In the genomic region with DNA sequence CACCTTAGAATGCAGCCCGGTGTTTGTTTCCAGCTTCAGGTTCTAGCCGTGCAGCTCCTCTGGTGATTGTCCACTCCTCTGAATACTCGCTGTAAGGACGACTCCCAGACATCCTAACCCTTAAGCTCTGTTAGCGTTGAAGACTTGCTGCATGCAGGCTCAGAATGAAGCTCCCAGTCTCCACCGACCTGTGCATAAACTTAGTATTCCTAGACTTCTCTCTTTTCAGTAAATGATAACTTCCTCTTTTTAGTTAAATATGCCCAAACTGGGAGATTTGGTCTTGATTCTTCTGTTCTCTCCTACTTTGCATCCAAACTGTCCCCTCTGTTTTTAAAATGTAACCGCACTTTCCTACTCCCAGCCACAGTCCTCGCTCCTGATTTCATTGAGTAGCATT, we compare ENCODE assay signal across 25 mouse cellular contexts.
"Had no signal": no experiment of that assay in that cellular context is flagged by ENCODE, and none has a peak within 500 bp of the region (broad histone marks: within the 10 kb centered on the region; RNA-seq: fewer than 3 reads in every experiment).

No protein-coding gene starts in this region.

- H3K4me1 ChIP-seq: hindbrain, embryonic 10.5 days; hindbrain, embryonic 15.5 days; kidney, embryonic 15.5 days; limb, embryonic 15.5 days had no signal

- ATAC-seq: hindbrain, postnatal 0 days; intestine, embryonic 16.5 days; liver, embryonic 12.5 days had no signal

- H3K27me3 ChIP-seq: hindbrain, embryonic 12.5 days; hindbrain, embryonic 15.5 days; kidney, embryonic 15.5 days; limb, embryonic 13.5 days; limb, embryonic 15.5 days; liver, embryonic 12.5 days had no signal

- H3K36me3 ChIP-seq: kidney, embryonic 15.5 days; limb, embryonic 15.5 days; liver, embryonic 12.5 days had no signal

- H3K4me3 ChIP-seq: gastrocnemius, adult 2 months; heart, adult 2 months; hindbrain, embryonic 10.5 days; hindbrain, embryonic 12.5 days; hindbrain, embryonic 15.5 days; kidney, embryonic 15.5 days; layer of hippocampus, adult 2 months; left cerebral cortex, adult 2 months; limb, embryonic 13.5 days; limb, embryonic 15.5 days; liver, embryonic 12.5 days had no signal

- H3K9ac ChIP-seq: hindbrain, embryonic 12.5 days; hindbrain, embryonic 15.5 days; kidney, embryonic 15.5 days; limb, embryonic 13.5 days; limb, embryonic 15.5 days; liver, embryonic 12.5 days; liver, embryonic 14.5 days had no signal

- H3K4me2 ChIP-seq: heart, embryonic 11.5 days; hindbrain, embryonic 12.5 days; hindbrain, embryonic 15.5 days; kidney, embryonic 15.5 days; limb, embryonic 13.5 days; limb, embryonic 15.5 days; liver, embryonic 12.5 days had no signal

- DNase-seq: gastrocnemius, adult 2 months; gastrocnemius, postnatal 10 days; gastrocnemius, postnatal 25 days; heart, adult 2 months; heart, postnatal 10 days; heart, postnatal 4 days; kidney, adult 11 months; kidney, adult 2 months; kidney, adult 9 months; kidney, postnatal 25 days; kidney, postnatal 4 days had no signal

- H3K9me3 ChIP-seq: hindbrain, embryonic 10.5 days; hindbrain, embryonic 12.5 days; hindbrain, embryonic 15.5 days; kidney, embryonic 15.5 days; limb, embryonic 13.5 days; limb, embryonic 15.5 days; liver, embryonic 12.5 days had no signal

- H3K27ac ChIP-seq: gastrocnemius, adult 2 months; heart, adult 2 months; hindbrain, embryonic 10.5 days; hindbrain, embryonic 12.5 days; hindbrain, embryonic 15.5 days; hindbrain, postnatal 0 days; kidney, embryonic 15.5 days; kidney, postnatal 0 days; layer of hippocampus, adult 2 months; left cerebral cortex, adult 2 months; limb, embryonic 13.5 days; limb, embryonic 15.5 days; liver, embryonic 12.5 days; liver, embryonic 14.5 days had no signal
